In genomic region chr3:30996688-30997014, GRCm38 (mm10) we compare ENCODE assay signal across 8 mouse cellular contexts. TPM values are rescaled to one million over a fixed set of nuclear protein-coding genes. Genes with fewer than 3 reads are reported as not detected.
DNase-seq lines count a peak whose midpoint lies in the region; ATAC-seq and TF ChIP-seq lines count a peak whose summit lies in the region.

No protein-coding gene starts in this region.

- no peak for DNase-seq in layer of hippocampus, adult 2 months (ENCODE audit: low spot score in 2 of 2)
- no peak for DNase-seq in layer of hippocampus, adult 9-10 months (ENCODE audit: low spot score)
- DNase-seq in embryonic facial prominence, embryonic 10.5 days (ENCODE audit: low spot score) = no peak
- no peak for DNase-seq in left cerebral cortex, postnatal 14 days (ENCODE audit: low spot score in 2 of 2)
- DNase-seq in cerebellum, postnatal 4 days (ENCODE audit: low spot score in 2 of 2) = no peak
- DNase-seq in right cerebral cortex, adult 18-20 months = no peak

- no peak for ATAC-seq in hindbrain, embryonic 16.5 days
- no peak for ATAC-seq in midbrain, embryonic 16.5 days

- no peaks in the 10 kb centered on the region for H3K36me3 ChIP-seq in embryonic facial prominence, embryonic 10.5 days (replicated peaks)
- H3K36me3 ChIP-seq in hindbrain, embryonic 16.5 days (ENCODE audit: control insufficient read depth, insufficient read depth, low read length) = no peaks in the 10 kb centered on the region
- no peaks in the 10 kb centered on the region for H3K36me3 ChIP-seq in midbrain, embryonic 16.5 days (ENCODE audit: control insufficient read depth, insufficient read depth, low read length)

- no peaks in the 10 kb centered on the region for H3K27me3 ChIP-seq in embryonic facial prominence, embryonic 10.5 days (replicated peaks; ENCODE audit: low read depth, poor library complexity, severe bottlenecking)
- H3K27me3 ChIP-seq in hindbrain, embryonic 16.5 days (replicated peaks; ENCODE audit: control insufficient read depth, insufficient read depth, low read length) = no peaks in the 10 kb centered on the region
- H3K27me3 ChIP-seq in midbrain, embryonic 16.5 days (ENCODE audit: control insufficient read depth, insufficient read depth, low read depth, low read length) = no peaks in the 10 kb centered on the region

- peak overlapping the region; percentile 92; the same call in 1 of the 2 replicates for H3K9ac ChIP-seq in hindbrain, embryonic 16.5 days (ENCODE audit: low read depth, low read length)
- H3K9ac ChIP-seq in midbrain, embryonic 16.5 days (ENCODE audit: low read depth, low read length) = peak overlapping the region; percentile 87

- H3K4me2 ChIP-seq in hindbrain, embryonic 16.5 days (ENCODE audit: low read length) = peak overlapping the region; percentile 68
- H3K4me2 ChIP-seq in midbrain, embryonic 16.5 days (ENCODE audit: low read length) = peak overlapping the region; percentile 68

- 3% methylated on average over 4 of the region's 4 CpGs for WGBS in embryonic facial prominence, embryonic 10.5 days
- 3% methylated on average over 4 of the region's 4 CpGs for WGBS in hindbrain, embryonic 16.5 days
- 2% methylated on average over 4 of the region's 4 CpGs for WGBS in midbrain, embryonic 16.5 days

- H3K9me3 ChIP-seq in embryonic facial prominence, embryonic 10.5 days = no peaks in the 10 kb centered on the region
- no peaks in the 10 kb centered on the region for H3K9me3 ChIP-seq in hindbrain, embryonic 16.5 days (ENCODE audit: control insufficient read depth, low read length)
- H3K9me3 ChIP-seq in midbrain, embryonic 16.5 days (replicated peaks; ENCODE audit: control insufficient read depth, low read length, poor library complexity, severe bottlenecking) = no peaks in the 10 kb centered on the region

- peak overlapping the region; percentile 21; the same call in 1 of the 2 replicates for H3K27ac ChIP-seq in layer of hippocampus, adult 2 months
- H3K27ac ChIP-seq in embryonic facial prominence, embryonic 10.5 days (replicated peaks) = peak overlapping the region; percentile 95; the same call in 1 of the 2 replicates
- H3K27ac ChIP-seq in hindbrain, embryonic 16.5 days (ENCODE audit: low read depth, low read length) = no peak overlapping the region
- H3K27ac ChIP-seq in midbrain, embryonic 16.5 days (ENCODE audit: low read length) = no peak overlapping the region

- TF ChIP-seq CTCF in layer of hippocampus, adult 2 months (conservative IDR thresholded peaks at IDR 0.05) = no peak

- H3K4me3 ChIP-seq in layer of hippocampus, adult 2 months = peak overlapping the region; percentile 84
- H3K4me3 ChIP-seq in embryonic facial prominence, embryonic 10.5 days = peak overlapping the region; percentile 92
- H3K4me3 ChIP-seq in hindbrain, embryonic 16.5 days (ENCODE audit: low read length) = peak overlapping the region; percentile 72
- H3K4me3 ChIP-seq in midbrain, embryonic 16.5 days (ENCODE audit: low read depth, low read length) = peak overlapping the region; percentile 89

- intact Hi-C loops in left cerebral cortex, postnatal 14 days (cut with DNase I) = no loop called here

- H3K4me1 ChIP-seq in embryonic facial prominence, embryonic 10.5 days = peaks cover 47% of the 10 kb centered on the region
- peaks cover 20% of the 10 kb centered on the region for H3K4me1 ChIP-seq in hindbrain, embryonic 16.5 days (ENCODE audit: control insufficient read depth, insufficient read depth, low read depth, low read length)
- H3K4me1 ChIP-seq in midbrain, embryonic 16.5 days (ENCODE audit: control insufficient read depth, insufficient read depth, low read length) = peaks cover 18% of the 10 kb centered on the region

RNA-seq across cellular contexts. Expression of gene Prkci, which starts 1.1 kb away (rescaled TPM):
- total RNA-seq in layer of hippocampus, adult 2 months (2021) = 10 to 100 TPM; 60.9 to 65.0 TPM
- polyA plus RNA-seq in embryonic facial prominence, embryonic 10.5 days (2016; fragmentation: Nextera tagmentation; extraction: Ambion mirVana) = 43.5 TPM in 2 replicates
- polyA plus RNA-seq in hindbrain, embryonic 16.5 days (2015; fragmentation: Nextera tagmentation; extraction: Ambion mirVana) = 25.3 and 27.9 TPM in 2 replicates
- polyA plus RNA-seq in midbrain, embryonic 16.5 days (2015; fragmentation: Nextera tagmentation; extraction: Ambion mirVana) = 25.4 and 25.5 TPM in 2 replicates
- 10 to 100 TPM; 58.3 to 72.2 TPM for total RNA-seq in left cerebral cortex, postnatal 14 days (2021)

RNA-seq across cellular contexts. Expression of gene Phc3, which starts 27.4 kb away (rescaled TPM):
- total RNA-seq in layer of hippocampus, adult 2 months (2021) = 10 to 100 TPM; 43.2 to 45.7 TPM
- polyA plus RNA-seq in embryonic facial prominence, embryonic 10.5 days (2016; fragmentation: Nextera tagmentation; extraction: Ambion mirVana) = 4.1 and 4.8 TPM in 2 replicates
- 7.0 TPM in 2 replicates for polyA plus RNA-seq in hindbrain, embryonic 16.5 days (2015; fragmentation: Nextera tagmentation; extraction: Ambion mirVana)
- 7.8 and 7.9 TPM in 2 replicates for polyA plus RNA-seq in midbrain, embryonic 16.5 days (2015; fragmentation: Nextera tagmentation; extraction: Ambion mirVana)
- 10 to 100 TPM; 33.0 to 36.2 TPM for total RNA-seq in left cerebral cortex, postnatal 14 days (2021)

Comparison
In these comparisons a context has a peak if more than half of its experiments do, and no peak if none do; other contexts are left out.
1. H3K27ac ChIP-seq: peak in layer of hippocampus, adult 2 months (single experiment) and embryonic facial prominence, embryonic 10.5 days (single experiment); none in hindbrain, embryonic 16.5 days (single experiment) and midbrain, embryonic 16.5 days (single experiment).
2. Peak in every context shown above with its lines, with median percentiles within 50 percentile points of each other: H3K4me3 ChIP-seq.